26 mouse cellular contexts compared by ENCODE assay signal in the genomic region with DNA sequence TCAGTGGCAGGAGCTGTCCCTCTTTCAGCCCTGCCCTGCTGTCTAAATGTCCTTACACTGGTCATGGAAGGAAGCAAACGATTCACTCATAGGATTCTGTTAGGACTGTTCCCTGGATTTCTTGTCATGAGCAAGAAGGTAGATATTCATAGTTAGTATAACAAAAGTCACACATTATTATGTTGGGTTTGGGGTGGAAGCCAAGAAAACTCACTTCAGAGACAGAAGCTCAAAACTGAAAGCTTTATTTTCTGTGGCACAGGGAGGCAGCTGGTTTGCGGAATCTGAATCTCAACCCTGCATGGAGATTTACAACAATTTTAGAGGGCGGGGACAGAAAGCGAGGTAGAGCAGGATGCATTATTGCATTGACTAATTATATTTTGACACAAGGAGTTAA.
DNase-seq lines count a peak whose midpoint lies in the region; ATAC-seq and TF ChIP-seq lines count a peak whose summit lies in the region.
"Had no signal": no experiment of that assay in that cellular context is flagged by ENCODE, and none has a peak within 500 bp of the region (broad histone marks: within the 10 kb centered on the region; RNA-seq: fewer than 3 reads in every experiment).

No protein-coding gene starts in this region.

- peaks cover 5% of the 10 kb centered on the region; the same call in 1 of the 2 replicates for H3K36me3 ChIP-seq in kidney, postnatal 0 days (ENCODE audit: insufficient read depth, low read length)
- no peaks in the 10 kb centered on the region for H3K36me3 ChIP-seq in lung, embryonic 15.5 days
- H3K36me3 ChIP-seq: forebrain, embryonic 15.5 days; heart, embryonic 15.5 days had no signal

- no peak for DNase-seq in kidney, postnatal 0 days (ENCODE audit: low spot score)
- no peak for DNase-seq in kidney, postnatal 14 days
- no peak for DNase-seq in lung, postnatal 4 days
- DNase-seq in adipocyte (ENCODE audit: low spot score), result peak; percentile 52
- DNase-seq in urinary bladder, postnatal 4 days (ENCODE audit: low spot score in 2 of 2), result no peak
- DNase-seq: adrenal gland, adult 8-10 months; adrenal gland, postnatal 25 days; cerebellum, adult 11-12 months; cerebellum, adult 8-10 months; cerebellum, postnatal 10 days; cerebellum, postnatal 36 days; gastrocnemius, postnatal 25 days; heart, adult 18-20 months; heart, postnatal 10 days; heart, postnatal 36 days had no signal

- no peak overlapping the region for H3K4me3 ChIP-seq in kidney, postnatal 0 days (replicated peaks; ENCODE audit: low read depth, low read length)
- no peak overlapping the region for H3K4me3 ChIP-seq in lung, embryonic 15.5 days
- H3K4me3 ChIP-seq: embryonic facial prominence, embryonic 10.5 days; embryonic facial prominence, embryonic 13.5 days; erythroblast, embryonic 14.5 days; forebrain, embryonic 12.5 days; forebrain, embryonic 15.5 days; heart, embryonic 12.5 days; heart, embryonic 15.5 days; hindbrain, embryonic 10.5 days; hindbrain, embryonic 13.5 days had no signal

- no peaks in the 10 kb centered on the region for H3K27me3 ChIP-seq in kidney, postnatal 0 days (ENCODE audit: insufficient read depth, low read length)
- no peaks in the 10 kb centered on the region for H3K27me3 ChIP-seq in lung, embryonic 15.5 days
- H3K27me3 ChIP-seq: embryonic facial prominence, embryonic 13.5 days; forebrain, embryonic 12.5 days; forebrain, embryonic 15.5 days; heart, embryonic 12.5 days; heart, embryonic 15.5 days; hindbrain, embryonic 13.5 days had no signal

- no peak overlapping the region for H3K9ac ChIP-seq in kidney, postnatal 0 days (ENCODE audit: low read depth, low read length)
- no peak overlapping the region for H3K9ac ChIP-seq in lung, embryonic 15.5 days
- H3K9ac ChIP-seq: embryonic facial prominence, embryonic 13.5 days; forebrain, embryonic 12.5 days; forebrain, embryonic 15.5 days; heart, embryonic 12.5 days; heart, embryonic 15.5 days; hindbrain, embryonic 13.5 days had no signal

- no peaks in the 10 kb centered on the region for H3K9me3 ChIP-seq in kidney, postnatal 0 days (replicated peaks; ENCODE audit: low read length)
- H3K9me3 ChIP-seq in lung, embryonic 15.5 days, result no peaks in the 10 kb centered on the region
- H3K9me3 ChIP-seq: embryonic facial prominence, embryonic 10.5 days; embryonic facial prominence, embryonic 13.5 days; forebrain, embryonic 12.5 days; forebrain, embryonic 15.5 days; heart, embryonic 12.5 days; heart, embryonic 15.5 days; hindbrain, embryonic 10.5 days; hindbrain, embryonic 13.5 days had no signal

- no peak for TF ChIP-seq CTCF in kidney, postnatal 0 days (IDR thresholded peaks at IDR 0.05; ENCODE audit: low read depth)

- H3K4me1 ChIP-seq in kidney, postnatal 0 days (replicated peaks; ENCODE audit: insufficient read depth, low read length), result peaks cover 16% of the 10 kb centered on the region
- peaks cover 9% of the 10 kb centered on the region for H3K4me1 ChIP-seq in lung, embryonic 15.5 days
- H3K4me1 ChIP-seq: embryonic facial prominence, embryonic 13.5 days; forebrain, embryonic 12.5 days; forebrain, embryonic 15.5 days; hindbrain, embryonic 10.5 days; hindbrain, embryonic 13.5 days had no signal

- WGBS in kidney, postnatal 0 days, result 80% methylated on average over 4 of the region's 4 CpGs
- whole genome bisulfite sequencing in lung, embryonic 15.5 days, result 80% methylated on average over 4 of the region's 4 CpGs

- peak overlapping the region; percentile 5; the same call in 1 of the 2 replicates for H3K27ac ChIP-seq in kidney, postnatal 0 days
- H3K27ac ChIP-seq in lung, embryonic 15.5 days, result 0 out of 2 replicates have a peak overlapping the region, but pooled peaks have one; percentile 3
- H3K27ac ChIP-seq: embryonic facial prominence, embryonic 10.5 days; embryonic facial prominence, embryonic 13.5 days; forebrain, embryonic 12.5 days; forebrain, embryonic 15.5 days; heart, embryonic 15.5 days; hindbrain, embryonic 10.5 days; hindbrain, embryonic 13.5 days had no signal

- H3K4me2 ChIP-seq in kidney, postnatal 0 days (ENCODE audit: low read length), result no peak overlapping the region
- H3K4me2 ChIP-seq in lung, embryonic 15.5 days, result no peak overlapping the region
- H3K4me2 ChIP-seq: embryonic facial prominence, embryonic 13.5 days; forebrain, embryonic 12.5 days; forebrain, embryonic 15.5 days; heart, embryonic 12.5 days; heart, embryonic 15.5 days; hindbrain, embryonic 13.5 days had no signal

- ATAC-seq in kidney, postnatal 0 days (replicated peaks; ENCODE audit: low FRiP score, low read depth), result no peak
- ATAC-seq in lung, embryonic 15.5 days (ENCODE audit: borderline replicate concordance, extremely low read depth, low FRiP score, low TSS enrichment), result no peak
- ATAC-seq: CD4-positive, CD25-positive, alpha-beta regulatory T cell, adult 4 months; forebrain, embryonic 15.5 days had no signal
